Mouse (Mus musculus) lung, postnatal 36 days (tissue): ENCODE results near the gene Nim1k.

Source experiments
- DNase-seq: peaks from one replicate; pipeline ENCODE4 v3.0.0; 2022; ENCODE audit warnings: mixed read lengths

Nim1k gene

DNA sequence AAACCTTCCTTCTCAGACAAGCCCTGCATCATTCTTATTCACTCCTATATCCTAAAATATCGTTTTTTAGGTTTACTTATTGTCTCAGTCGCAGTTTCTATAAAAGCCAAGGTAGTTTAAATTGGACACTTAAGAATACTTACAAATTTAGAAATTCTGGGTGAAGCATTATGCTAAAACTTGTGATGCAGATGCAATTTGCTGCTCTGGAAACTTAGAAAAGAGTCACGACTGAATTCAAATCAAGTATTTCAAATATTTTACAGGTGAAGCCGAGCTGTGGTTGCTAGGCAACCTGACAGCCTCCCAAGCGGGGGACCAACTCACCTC is 66.0 kb downstream of the Nim1k start:
- no peak for DNase-seq

DNA sequence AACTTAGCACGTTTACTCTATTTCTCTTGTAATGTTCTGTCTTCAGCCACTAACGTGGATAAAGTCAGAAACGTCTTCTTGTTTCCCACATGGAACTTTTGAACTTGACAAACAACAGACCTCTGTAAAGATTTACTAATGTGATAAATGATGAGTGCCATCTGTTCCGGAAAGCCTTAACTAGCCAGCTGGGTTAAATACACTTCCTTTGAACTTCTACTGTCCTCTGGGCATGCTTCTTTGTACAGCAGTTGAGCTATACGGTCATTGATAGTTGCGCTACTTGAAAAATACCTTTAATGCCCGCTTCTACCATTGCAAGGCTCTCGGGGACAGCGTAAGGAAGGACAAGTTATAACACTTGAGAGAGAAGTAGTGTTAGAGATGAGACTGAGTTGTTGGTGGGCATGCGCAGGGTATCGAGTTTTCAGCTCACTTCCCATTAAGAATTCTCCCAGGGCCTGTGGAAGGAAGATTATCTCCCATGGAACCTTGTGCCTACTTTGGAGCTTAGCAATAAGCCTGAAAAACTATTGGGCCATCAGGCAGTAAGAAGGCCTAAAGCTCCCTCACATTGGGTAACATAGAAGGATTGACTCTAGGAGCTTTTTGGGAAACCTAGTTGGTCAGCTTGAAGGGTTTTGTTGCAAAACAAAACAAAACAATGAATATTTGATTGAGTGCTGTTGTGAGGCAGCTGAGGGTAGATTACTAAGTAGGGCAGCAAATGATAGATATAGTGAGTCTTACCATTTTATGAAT is 71.1 kb downstream of the Nim1k start:
- DNase-seq = peak; percentile 34

GRCm38 (mm10) chr13:119681161-119681560 is 74.5 kb downstream of the Nim1k start:
- DNase-seq = no peak

DNA sequence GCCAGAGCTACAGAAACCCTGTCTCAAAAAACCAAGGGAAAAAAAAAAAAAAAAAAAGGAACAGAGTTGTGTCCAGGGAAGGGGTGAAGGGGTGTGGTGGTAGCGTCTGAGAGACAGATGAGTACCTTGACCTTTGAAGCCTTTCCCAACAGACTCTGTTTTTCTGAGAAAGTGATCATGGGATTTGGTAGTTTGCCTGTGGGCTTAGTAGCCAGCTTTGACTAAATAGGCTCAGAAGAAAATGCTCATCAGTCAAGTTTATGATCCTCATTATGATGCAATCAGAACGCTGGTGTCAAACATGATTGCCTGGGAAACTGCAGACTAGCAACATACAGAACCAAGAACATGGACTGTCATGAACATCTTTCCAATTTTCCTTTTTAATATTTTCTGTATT is 76.0 kb downstream of the Nim1k start:
- no peak for DNase-seq

DNA sequence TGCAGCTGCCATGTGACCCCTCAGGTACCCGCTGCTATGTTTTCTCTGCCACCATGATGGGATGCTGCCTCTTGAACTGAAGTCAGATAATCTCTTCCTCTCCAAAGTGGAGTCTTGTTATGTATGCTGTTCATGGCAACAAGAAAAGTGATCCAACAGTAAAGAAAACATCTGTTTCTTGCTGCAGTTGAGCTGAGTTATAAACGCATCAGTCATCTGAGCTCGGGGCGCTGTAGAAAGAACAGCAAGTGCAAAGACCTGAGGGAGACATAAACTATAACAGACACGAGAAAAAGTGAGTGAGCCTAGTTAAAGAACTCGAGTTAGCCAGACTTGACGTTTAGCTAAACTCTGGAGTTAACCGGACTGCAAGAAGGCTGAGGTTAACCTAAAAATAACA is 76.9 kb downstream of the Nim1k start:
- DNase-seq = no peak

DNA sequence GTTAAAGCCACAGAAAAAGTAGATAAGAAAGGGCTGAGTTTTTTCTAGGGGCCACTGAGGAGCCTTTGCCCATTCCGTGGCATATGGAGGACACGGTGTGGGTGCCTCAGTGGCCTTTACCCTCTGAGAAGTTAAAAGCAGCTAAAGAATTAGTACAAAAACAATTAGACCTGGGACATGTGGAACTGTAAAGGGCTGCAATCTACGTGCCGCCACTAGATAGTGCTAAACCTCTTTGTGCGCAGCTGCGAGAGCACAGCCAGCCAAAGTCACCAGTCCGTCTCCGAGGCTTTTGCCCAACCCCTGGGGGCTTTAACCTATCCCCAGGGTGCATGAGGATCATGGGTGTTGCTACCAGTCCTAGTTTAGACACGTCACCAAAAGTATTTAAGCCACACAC is 94.3 kb downstream of the Nim1k start:
- DNase-seq = peak; percentile 52
